Mouse (Mus musculus) hindbrain, postnatal 0 days (tissue): ENCODE data around the gene Col23a1. TPM values are rescaled to one million over a fixed set of nuclear protein-coding genes. Genes with fewer than 3 reads are reported as not detected.

Source experiments
- ATAC-seq: fragments of 200-750 bp; cut with Nextera tagmentation; 2 replicates; pipeline ENCODE4 v1.8.0; 2017; ENCODE audit warnings: mild to moderate bottlenecking, moderate TSS enrichment, moderate library complexity
- DNase-seq: peaks from one replicate; pipeline ENCODE4 v3.0.0-alpha.2; 2015; ENCODE audit warnings: low spot score
- H3K27ac ChIP-seq: fragments of 300-500 bp; sonication (generic); 2 replicates; pipeline ENCODE4 v1.5.1; 2014; ENCODE audit warnings: mild to moderate bottlenecking
- H3K27me3 ChIP-seq: fragments of 300-500 bp; sonication (generic); 2 replicates; pipeline ENCODE4 v1.6.1; 2014; ENCODE audit warnings: low read length, mixed read lengths; ENCODE audit not compliant: insufficient read depth
- H3K36me3 ChIP-seq: fragments of 300-500 bp; sonication (generic); 2 replicates; pipeline ENCODE4 v1.6.1; 2014; ENCODE audit warnings: low read length, mixed read lengths; ENCODE audit not compliant: insufficient read depth
- H3K4me1 ChIP-seq: fragments of 300-500 bp; sonication (generic); 2 replicates; pipeline ENCODE4 v1.6.1; 2014; ENCODE audit warnings: antibody characterized with exemption, low read length, mixed read lengths; ENCODE audit not compliant: insufficient read depth
- H3K4me2 ChIP-seq: fragments of 300-500 bp; sonication (generic); 2 replicates; pipeline ENCODE4 v1.6.1; 2014; ENCODE audit warnings: low read depth, mild to moderate bottlenecking, low read length, moderate library complexity, mixed read lengths
- H3K4me3 ChIP-seq: fragments of 300-500 bp; sonication (generic); 2 replicates; pipeline ENCODE4 v1.5.1; 2014; ENCODE audit warnings: low read length
- H3K9ac ChIP-seq: fragments of 300-500 bp; sonication (generic); replicated peaks from 2 replicates; pipeline ENCODE4 v1.6.1; 2014; ENCODE audit warnings: mild to moderate bottlenecking, low read length, moderate library complexity, mixed read lengths
- H3K9me3 ChIP-seq: fragments of 300-500 bp; sonication (generic); 2 replicates; pipeline ENCODE4 v1.6.1; 2016; ENCODE audit warnings: low read length, mixed read lengths
- CTCF ChIP-seq: IDR thresholded peaks from 2 replicates; pipeline ENCODE4 v1.5.1; 2016; ENCODE audit warnings: antibody characterized with exemption, control low read depth, low read depth
- whole genome bisulfite sequencing: fragments of 180-500 bp; shearing (Covaris S2); extraction: QIAGEN DNeasy Blood & Tissue Kit; methylation state at CpG from one replicate; pipeline ENCODE4 v1.1.7; 2014; 5-methylcytosine and 5-hydroxymethylcytosine counted together
- polyA plus RNA-seq: library from polyadenylated mRNA; unstranded; fragments of >200 nt; fragmentation: Nextera tagmentation; extraction: Ambion mirVana; gene quantifications from 2 replicates; pipeline ENCODE4 v1.2.1, GENCODE M21; 2015
- total RNA-seq: library from RNA; depleted of rRNA; stranded (reverse); fragments of >200 nt; gene quantifications from 2 replicates; pipeline ENCODE4 v1.2.3, GENCODE M21; 2014

Gene Col23a1
- total and polyA plus RNA-seq, 2 experiments from 2014 or later = 9.5 to 17.7 TPM

- Histone ChIP-seq H3K4me2 (peak overlapping the region; percentile 62), H3K9me3 (no peaks in the 10 kb centered on the region), H3K27me3 (no peaks in the 10 kb centered on the region), H3K36me3 (no peaks in the 10 kb centered on the region), H3K9ac (peak overlapping the region; percentile 99; the same call in 1 of the 2 replicates), H3K4me3 (peak overlapping the region; percentile 97), H3K27ac (no peak overlapping the region), H3K4me1 (peaks cover 16% of the 10 kb centered on the region; the same call in 1 of the 2 replicates)
- WGBS = 33% methylated on average over 6 of the region's 6 CpGs
- DNase-seq (peak; percentile 29), ATAC-seq (no peak)
- no peak for TF ChIP-seq CTCF
Measured at GRCm38 (mm10) chr11:51264352-51264751, 25.4 kb upstream of the Col23a1 start.

GRCm38 (mm10) chr11:51265326-51265725, 24.4 kb upstream of the Col23a1 start:
- ATAC-seq = no peak

GRCm38 (mm10) chr11:51274418-51274817, 15.3 kb upstream of the Col23a1 start:
- H3K4me1 ChIP-seq = no peaks in the 10 kb centered on the region
- 53% methylated on average over 1 of the region's 1 CpGs for WGBS
- TF ChIP-seq CTCF = no peak
- H3K9me3 ChIP-seq = no peaks in the 10 kb centered on the region
- no peak overlapping the region for H3K4me3 ChIP-seq
- ATAC-seq (no peak), DNase-seq (no peak)
- no peak overlapping the region for H3K9ac ChIP-seq
- no peaks in the 10 kb centered on the region for H3K27me3 ChIP-seq
- H3K36me3 ChIP-seq = peaks cover 35% of the 10 kb centered on the region
- no peak overlapping the region for H3K4me2 ChIP-seq
- no peak overlapping the region for H3K27ac ChIP-seq

More at GRCm38 (mm10) chr11:51265326-51265725, 24.4 kb upstream of the Col23a1 start:
- Histone ChIP-seq H3K9ac (no peak overlapping the region), H3K4me3 (no peak overlapping the region), H3K27ac (no peak overlapping the region), H3K9me3 (no peaks in the 10 kb centered on the region), H3K4me1 (peaks cover 16% of the 10 kb centered on the region; the same call in 1 of the 2 replicates), H3K36me3 (peaks cover 3% of the 10 kb centered on the region; the same call in 1 of the 2 replicates), H3K27me3 (no peaks in the 10 kb centered on the region), H3K4me2 (peak overlapping the region; percentile 62; the same call in 1 of the 2 replicates)
- 48% methylated on average over 3 of the region's 3 CpGs for WGBS
- peak; percentile 64 for DNase-seq
- TF ChIP-seq CTCF = peak; percentile 68

DNA sequence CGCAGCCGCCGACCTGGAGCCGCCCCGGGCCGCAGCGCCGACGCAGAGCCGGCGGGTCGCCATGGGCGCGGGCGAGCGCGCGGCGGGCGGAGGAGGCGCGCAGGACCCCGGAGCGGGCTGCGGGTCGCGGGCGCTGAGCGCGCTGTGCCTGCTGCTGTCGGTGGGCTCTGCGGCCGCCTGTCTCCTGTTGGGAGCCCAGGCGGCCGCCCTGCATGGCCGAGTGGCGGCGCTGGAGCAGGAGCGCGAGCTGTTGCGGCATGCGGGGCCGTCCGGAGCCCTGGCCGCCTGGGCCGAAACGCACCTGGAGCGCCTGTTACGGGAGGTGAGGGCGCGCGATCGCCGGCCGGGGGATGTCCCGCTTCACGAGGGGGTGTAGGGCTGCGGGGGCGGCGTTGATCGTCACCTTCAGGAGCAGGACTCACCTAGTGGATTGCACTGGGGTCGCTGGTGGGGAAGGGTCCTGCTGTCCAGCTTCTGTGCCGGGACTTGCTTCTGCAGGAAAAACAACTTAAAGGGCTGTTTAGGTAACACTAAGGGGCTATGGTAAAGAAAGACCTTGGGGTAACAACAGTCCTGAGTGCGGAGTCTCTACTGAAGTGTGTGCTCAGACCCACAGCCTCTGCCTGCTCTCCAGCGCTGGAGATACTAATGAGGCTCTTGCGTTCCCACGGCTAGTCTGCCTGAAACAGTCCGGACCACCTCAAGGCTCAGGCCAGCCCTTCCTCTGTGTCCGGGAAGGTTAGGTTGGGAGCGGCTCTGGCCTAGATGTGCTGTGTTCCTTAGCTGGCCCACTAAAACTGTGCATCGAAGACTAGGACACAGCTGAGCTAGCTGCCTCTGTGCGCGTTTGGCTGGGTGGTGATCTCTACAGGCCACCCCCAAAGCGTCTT, 591 bp downstream of the Col23a1 start:
- no peak; the same call in 1 of the 2 replicates for TF ChIP-seq CTCF
- ATAC-seq = peak; percentile 79
- 2% methylated on average over 56 of the region's 74 CpGs for WGBS

GRCm38 (mm10) chr11:51293956-51294530, 4.3 kb downstream of the Col23a1 start:
- WGBS = 41% methylated on average over 2 of the region's 2 CpGs
- Histone ChIP-seq H3K4me2 (no peak overlapping the region), H3K4me1 (peaks cover 6% of the 10 kb centered on the region; the same call in 1 of the 2 replicates), H3K36me3 (no peaks in the 10 kb centered on the region), H3K9me3 (no peaks in the 10 kb centered on the region), H3K9ac (no peak overlapping the region), H3K4me3 (no peak overlapping the region), H3K27me3 (no peaks in the 10 kb centered on the region), H3K27ac (no peak overlapping the region)
- no peak for TF ChIP-seq CTCF
- ATAC-seq (no peak), DNase-seq (no peak)

More for the DNA sequence above, 591 bp downstream of the Col23a1 start:
- Histone ChIP-seq H3K4me2 (peak overlapping the region; percentile 93), H3K36me3 (no peaks in the 10 kb centered on the region), H3K27me3 (no peaks in the 10 kb centered on the region), H3K9me3 (no peaks in the 10 kb centered on the region), H3K27ac (0 out of 2 replicates have a peak overlapping the region, but pooled peaks have one; percentile 45), H3K9ac (peak overlapping the region; percentile 50), H3K4me3 (peak overlapping the region; percentile 61), H3K4me1 (peaks cover 6% of the 10 kb centered on the region; the same call in 1 of the 2 replicates)
- DNase-seq = peak; percentile 76

DNA sequence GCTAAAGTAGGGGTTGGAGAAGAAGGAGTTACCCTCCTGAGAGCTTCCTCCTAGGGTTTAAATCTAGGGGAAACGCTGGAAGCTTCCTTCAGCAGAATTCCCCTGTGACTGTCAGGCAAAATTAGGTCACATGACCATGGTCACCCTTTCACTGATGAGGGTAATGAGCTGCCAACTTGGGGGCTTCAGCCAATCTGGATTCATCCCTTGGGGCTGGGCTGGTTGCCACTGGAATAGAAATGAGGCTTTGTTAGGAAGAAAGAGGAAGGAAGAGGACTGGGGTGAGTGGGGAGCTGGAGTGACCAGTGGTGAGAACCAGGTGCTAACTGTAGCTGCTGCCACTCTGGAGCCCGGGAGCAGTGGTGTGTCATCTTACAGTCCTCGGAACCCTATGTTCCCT, 6.0 kb downstream of the Col23a1 start:
- no peaks in the 10 kb centered on the region for H3K9me3 ChIP-seq
- peaks cover 2% of the 10 kb centered on the region; the same call in 1 of the 2 replicates for H3K4me1 ChIP-seq
- DNase-seq = peak; percentile 57
- H3K27ac ChIP-seq = no peak overlapping the region
- H3K4me2 ChIP-seq = no peak overlapping the region
- no peak overlapping the region for H3K9ac ChIP-seq
- H3K27me3 ChIP-seq = no peaks in the 10 kb centered on the region
- no peak overlapping the region for H3K4me3 ChIP-seq
- H3K36me3 ChIP-seq = no peaks in the 10 kb centered on the region
- 62% methylated on average over 3 of the region's 3 CpGs for WGBS
- no peak for TF ChIP-seq CTCF
- peak; percentile 64; the same call in 1 of the 2 replicates for ATAC-seq
